Mouse (Mus musculus): Measurements from ENCODE around the gene Pik3r5.

Pik3r5 gene

DNA sequence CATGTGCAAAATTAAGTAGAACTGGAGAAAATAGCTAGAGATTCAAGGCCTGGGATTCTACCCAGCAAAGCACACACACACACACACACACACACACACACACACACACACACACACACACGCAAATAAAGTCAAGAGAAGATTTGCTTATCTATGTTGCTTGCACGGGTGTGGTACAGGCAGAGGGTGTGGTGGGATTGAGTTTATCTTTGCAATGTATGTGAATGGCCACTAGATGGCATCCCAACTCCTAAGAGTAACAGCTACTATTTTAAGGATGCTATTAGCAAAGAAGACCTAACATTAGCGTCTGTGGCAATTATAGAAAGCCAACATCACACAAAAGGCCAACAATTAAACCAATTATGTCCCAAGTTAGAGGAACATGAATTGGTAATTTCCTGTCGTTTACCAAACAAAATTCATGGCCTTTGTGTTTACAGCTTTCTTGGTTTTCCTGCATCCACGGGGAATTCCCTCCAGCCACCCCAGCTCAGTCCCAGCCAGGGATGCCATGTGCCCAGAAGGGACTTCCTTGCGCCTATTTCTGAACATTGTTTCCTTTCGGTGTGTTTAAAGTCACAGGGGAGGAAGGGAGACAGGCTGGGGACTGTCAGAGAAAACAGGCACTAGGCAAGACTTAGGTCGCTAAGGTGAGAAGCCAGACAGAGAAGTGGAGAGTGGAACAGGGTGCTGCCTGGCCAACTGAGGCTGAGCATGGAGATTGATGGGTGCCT is 53.5 kb downstream of the Pik3r5 start:
- DNase-seq (ENCODE audit: low spot score in 2 of 2): peak; percentile 17 to 46

DNA sequence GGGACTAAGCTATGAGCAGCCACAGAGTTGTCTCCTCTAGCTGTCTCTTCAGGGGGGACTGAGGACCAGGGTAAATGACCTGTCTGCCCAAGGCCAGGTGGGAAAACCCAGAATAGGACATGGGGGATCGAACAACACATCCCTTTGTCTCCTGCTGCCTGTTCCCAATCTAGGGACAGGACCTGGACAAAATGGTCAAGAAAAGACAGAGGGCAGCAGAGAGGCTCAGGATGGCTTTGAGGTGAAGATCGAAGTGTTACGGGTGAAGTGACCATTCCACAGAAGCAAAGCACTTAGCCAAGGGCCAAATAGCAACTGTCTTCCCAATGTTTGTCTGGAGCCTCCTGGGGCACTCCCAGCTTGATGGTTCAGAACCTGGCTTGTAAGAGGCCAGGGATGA is 54.2 kb downstream of the Pik3r5 start:
- DNase-seq (ENCODE audit: low spot score in 2 of 2): no peak

GRCm38 (mm10) chr11:68487720-68488119 is 55.8 kb downstream of the Pik3r5 start:
- DNase-seq (ENCODE audit: low spot score in 2 of 2): no peak

DNA sequence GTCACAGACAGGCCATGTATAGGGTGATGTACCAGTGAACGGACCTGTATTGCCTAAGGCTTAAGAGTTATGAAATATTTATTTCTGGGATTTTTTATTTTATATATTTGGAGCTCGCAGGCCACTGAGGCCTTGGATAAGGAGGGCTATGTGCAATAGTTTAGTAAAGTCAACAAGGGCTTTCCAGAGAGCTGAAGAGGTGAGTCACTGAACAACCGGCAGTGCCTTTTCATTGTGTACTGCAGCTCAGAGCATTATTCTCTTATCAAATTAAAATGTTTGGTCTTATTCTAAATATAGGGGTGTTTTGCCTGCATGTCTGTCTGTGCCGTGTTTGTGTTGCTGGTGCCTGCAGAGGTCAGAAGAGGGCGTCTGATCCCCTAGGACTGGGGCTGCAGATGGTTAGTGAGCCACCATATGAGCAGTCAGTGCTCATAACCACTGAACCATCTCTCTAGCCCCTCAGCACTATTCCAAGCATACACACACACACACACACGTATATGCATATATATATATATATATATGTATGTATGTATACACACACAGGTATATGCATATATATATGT is 56.4 kb downstream of the Pik3r5 start:
- DNase-seq (ENCODE audit: low spot score in 2 of 2): no peak

DNA sequence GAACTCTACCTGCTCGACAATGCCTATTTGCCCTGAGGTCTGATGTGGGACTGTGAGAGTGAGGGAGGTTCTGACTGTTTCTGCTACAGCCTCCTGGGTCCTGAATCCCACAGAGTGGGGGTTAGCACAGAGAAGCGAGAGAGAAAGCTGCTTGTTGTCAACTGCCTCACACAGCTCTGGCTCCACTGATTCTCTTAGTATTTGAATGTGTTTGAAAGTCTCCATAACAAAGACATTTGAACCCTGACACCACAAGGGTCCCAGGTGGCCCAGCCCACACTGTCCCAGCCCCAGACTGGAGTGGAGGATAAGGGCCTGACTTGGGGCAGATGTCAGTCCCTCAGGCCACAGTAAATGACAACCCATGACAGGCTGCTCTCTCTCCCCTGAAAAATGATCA is 57.3 kb downstream of the Pik3r5 start:
- no peak for DNase-seq (ENCODE audit: low spot score in 2 of 2)

GRCm38 (mm10) chr11:68492592-68492991 is 60.7 kb downstream of the Pik3r5 start:
- no peak for DNase-seq (ENCODE audit: low spot score in 2 of 2)

DNA sequence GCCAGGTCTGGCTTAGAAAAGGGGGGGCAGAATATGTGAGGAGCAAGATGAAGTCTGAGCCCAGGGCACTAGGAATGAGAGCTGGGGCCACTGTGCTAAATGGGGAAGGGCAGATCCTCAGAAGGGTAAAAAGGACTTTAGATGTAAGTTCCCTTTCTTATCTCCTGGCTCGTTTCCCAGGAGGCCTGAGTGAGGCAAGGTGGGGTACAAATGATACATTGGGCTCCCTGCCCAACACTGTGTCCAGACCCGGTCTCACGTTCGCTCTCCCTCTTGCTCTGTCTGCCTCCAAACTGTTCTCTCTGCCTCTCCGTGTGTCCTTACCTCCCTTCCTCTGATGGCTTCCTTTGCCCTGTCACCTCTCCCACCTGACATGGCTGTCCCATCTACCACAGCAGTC is 61.8 kb downstream of the Pik3r5 start:
- DNase-seq (ENCODE audit: low spot score in 2 of 2): no peak

DNA sequence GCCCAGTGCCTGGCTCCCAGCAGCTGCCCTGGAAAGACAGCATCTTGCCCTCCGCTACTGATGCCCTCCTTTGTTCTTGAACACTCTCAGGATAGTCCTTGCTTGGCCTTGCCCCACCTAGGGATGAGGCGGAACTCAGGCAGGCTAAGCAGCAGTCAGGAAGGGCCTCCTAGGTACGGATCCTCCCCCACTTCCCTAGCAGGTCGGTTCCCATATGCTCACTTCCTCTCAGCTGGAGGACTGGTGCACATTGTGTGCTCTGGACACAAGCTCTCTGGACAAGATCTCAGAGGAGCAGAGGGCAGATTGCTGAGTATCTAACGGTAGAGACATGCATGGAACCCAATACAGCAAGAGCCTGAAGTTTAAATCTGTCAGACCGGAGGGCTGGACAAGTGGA is 65.2 kb downstream of the Pik3r5 start:
- DNase-seq (ENCODE audit: low spot score in 2 of 2): no peak

- peak; percentile 92 for DNase-seq (ENCODE audit: low spot score in 2 of 2)
Observed at GRCm38 (mm10) chr11:68498517-68498916, 66.6 kb downstream of the Pik3r5 start.

DNA sequence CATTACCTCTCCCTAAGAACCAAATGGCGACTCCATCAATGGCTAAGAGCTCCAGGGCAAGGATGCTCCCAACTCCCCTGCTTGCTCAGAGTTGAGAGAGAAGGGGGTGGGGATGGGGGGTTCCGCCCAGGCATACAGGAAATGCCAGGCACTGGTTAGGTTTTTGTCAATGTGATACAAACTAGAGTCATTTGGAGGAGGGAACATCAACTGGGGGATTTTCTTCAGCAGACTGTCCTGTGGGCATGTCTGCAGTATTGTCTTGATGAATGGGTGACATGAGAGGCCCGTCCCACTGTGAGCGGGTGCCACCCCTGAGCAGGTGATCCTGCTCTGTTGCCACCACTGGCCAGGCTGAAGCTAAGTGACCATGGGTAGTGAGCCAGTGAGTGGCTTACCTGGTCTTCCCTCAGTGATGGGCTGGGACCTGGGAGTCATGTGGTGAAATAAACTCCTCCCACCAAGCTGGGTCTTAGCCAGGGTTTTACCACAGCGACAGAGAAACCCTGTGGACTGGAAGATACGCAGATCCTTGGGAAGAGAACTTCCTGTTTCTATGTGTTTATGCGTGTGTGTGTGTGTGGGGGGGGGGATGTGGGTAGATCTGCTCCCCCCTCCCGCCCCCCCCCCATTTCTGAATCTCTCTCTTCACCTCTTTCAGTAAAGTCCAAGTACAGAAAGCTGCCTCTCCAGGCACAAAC is 67.2 kb downstream of the Pik3r5 start:
- DNase-seq (ENCODE audit: low spot score in 2 of 2): no peak

DNA sequence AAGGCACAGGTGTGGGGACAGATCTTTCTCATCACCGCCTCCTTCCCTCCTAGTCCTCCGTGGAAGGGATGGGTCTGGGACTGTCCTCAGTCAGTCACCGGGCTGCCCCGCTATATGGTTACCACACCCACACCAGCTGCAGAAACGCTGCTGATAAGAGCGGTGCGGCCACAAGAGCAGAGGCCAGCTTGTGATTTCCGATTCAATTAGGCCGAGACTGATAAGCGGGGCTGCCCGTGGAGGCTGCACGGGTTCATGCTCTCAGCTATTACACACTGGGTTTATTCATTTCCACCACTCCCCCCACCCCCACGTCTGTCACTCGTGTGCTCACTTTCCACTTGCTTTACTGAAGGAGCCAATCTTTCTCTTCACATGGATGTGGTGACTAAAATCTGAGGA is 69.0 kb downstream of the Pik3r5 start:
- DNase-seq (ENCODE audit: low spot score in 2 of 2): peak in 1 of 2 experiments; percentile 23

DNA sequence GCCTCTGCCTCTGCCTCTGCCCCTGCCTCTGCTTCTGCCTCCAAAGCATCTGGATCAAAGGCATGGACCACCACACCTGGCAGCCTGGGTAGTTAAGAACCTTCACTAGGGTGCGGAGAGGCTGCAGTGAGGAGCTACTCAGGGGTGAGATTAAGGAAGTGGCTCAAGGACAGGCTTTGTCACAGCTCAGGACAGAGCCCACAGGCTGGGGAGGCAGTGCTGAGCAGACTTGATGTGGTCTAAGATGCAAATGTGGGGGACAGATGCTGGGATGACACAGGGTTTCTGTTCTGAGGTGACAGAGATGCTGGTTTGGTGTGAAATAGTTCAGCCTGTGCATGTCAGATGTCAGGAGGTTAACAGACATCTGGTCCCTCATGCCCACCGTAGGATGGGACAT is 70.5 kb downstream of the Pik3r5 start:
- peak; percentile 43 to 52 for DNase-seq (ENCODE audit: low spot score in 2 of 2)

DNA sequence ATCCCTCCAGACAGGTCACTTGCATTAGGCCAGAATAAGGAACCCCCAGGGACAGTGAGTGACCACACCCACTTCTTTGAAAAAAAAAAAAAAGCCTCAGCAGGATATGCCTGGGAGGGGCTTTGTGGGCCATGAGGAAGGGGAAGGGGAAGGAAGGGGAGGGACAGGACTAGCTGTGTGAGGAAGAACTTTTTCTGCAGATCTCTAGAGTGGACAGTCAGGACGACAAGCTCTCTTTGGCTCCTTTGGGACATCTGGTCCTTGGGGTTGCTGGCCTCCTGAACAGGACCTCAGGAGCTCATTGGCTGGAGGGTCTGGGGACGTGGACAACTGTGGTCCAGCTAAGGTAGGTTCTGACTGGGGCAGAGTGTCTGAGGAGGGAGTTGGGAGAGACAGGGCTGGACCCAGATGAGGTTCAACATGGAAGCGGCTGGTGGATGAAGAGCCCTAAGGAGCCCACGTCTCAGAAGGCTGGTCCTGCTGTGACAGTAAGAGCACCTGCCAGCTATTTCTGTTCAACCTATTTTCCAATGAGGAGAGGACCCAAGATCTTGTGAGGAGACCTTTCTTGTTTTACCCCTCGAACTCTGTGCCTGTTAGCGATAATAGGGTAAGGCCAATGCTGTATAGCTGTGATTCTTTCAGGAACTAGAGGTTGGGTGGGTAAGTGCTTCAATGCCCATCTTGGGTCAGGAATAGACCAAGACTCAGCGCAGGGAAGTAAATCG is 71.1 kb downstream of the Pik3r5 start, which contains the start of gene Pik3r6:
Pik3r6 (plus strand) TSS at position 118 of the 728 bp plus-strand sequence.
- DNase-seq (ENCODE audit: low spot score in 2 of 2): peak in 1 of 2 experiments; percentile 25

GRCm38 (mm10) chr11:68504913-68505312 is 73.0 kb downstream of the Pik3r5 start:
- DNase-seq (ENCODE audit: low spot score in 2 of 2): no peak

DNA sequence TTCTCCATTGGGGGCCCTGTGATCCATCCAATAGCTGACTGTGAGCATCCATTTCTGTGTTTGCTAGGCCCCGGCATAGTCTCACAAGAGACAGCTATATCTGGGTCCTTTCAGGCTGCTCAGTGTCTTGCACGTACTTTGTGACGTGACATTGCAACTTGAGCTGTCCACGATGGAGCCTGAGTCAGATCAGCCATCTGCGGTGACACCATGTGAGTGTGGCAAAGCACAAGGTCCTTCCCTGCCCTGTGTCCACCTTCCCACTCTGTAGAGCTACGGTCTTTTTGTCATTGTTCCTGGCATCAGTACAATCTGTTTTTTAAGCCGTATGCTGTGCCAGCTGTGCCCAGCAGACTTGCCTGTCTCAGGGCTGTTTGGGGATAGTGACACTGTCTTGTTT is 75.3 kb downstream of the Pik3r5 start:
- DNase-seq (ENCODE audit: low spot score in 2 of 2): no peak

- DNase-seq (ENCODE audit: low spot score in 2 of 2): no peak
Observed at GRCm38 (mm10) chr11:68508619-68509018, 76.7 kb downstream of the Pik3r5 start.

DNA sequence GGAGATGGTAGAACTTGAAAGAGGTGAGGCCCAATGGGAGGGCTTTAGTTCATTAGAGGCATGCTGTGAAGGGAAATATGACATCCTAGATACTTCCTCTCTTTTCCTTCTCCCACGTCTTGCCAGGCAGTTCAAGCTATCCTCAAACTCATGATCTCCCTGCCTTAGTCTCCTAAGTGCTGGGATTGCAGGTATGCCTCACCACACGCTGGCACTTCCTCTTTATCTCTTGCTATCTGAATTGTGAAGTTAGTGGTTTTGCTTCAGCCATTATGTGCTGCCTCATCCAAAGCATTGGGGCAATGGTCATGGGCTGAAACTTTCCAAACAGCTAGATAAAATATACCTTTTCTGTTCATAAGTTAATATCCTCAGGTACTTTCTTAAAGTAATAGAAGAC is 77.3 kb downstream of the Pik3r5 start:
- DNase-seq (ENCODE audit: low spot score in 2 of 2): no peak

DNA sequence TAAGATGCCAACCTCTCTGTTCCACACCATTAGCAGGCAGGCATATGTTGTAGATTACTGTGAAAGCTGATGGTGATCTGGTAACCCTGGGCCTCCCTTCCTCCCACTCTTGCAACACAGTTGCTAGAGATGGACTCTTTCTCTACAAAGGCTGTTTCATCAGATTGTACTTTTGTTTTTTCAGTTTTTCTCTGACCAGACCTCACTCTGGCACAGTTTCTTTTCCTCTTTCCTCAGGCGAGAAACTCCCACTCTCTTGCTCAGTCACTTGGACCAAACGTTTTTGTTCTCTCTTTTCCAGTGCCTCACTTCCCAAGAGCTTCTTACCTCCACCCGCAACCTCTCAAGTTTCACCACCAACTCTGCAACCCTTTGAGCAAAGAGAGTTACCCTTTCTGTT is 82.0 kb downstream of the Pik3r5 start:
- no peak for DNase-seq (ENCODE audit: low spot score in 2 of 2)

GRCm38 (mm10) chr11:68519362-68519761 is 87.4 kb downstream of the Pik3r5 start:
- no peak for DNase-seq (ENCODE audit: low spot score in 2 of 2)

- DNase-seq (ENCODE audit: low spot score in 2 of 2): no peak
Observed at GRCm38 (mm10) chr11:68519815-68520214, 87.9 kb downstream of the Pik3r5 start.

- no peak for DNase-seq (ENCODE audit: low spot score in 2 of 2)
Observed at GRCm38 (mm10) chr11:68520439-68520838, 88.5 kb downstream of the Pik3r5 start.

DNA sequence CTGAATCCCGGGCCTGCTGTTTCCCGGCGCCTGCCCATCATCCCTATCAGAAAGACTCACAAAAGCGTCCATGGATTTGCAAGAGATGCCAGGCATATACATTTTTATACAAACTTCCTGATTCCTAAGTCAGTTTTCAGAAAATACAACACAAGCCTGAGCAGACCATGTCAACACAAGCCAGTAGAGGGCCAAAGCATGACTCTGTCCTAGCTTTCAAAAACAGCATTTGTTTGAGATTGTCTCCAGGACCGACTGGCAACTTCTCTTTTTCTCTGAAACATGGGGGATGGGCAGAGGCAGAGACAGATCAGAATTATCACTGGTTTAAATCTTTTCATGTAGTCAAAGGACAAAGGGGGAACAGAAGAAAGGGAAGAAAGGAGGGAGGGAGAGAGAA is 89.4 kb downstream of the Pik3r5 start:
- DNase-seq (ENCODE audit: low spot score in 2 of 2): no peak
